Mouse (Mus musculus): ENCODE measurements around the gene Ldlrap1.

The Ldlrap1 gene

GRCm38 (mm10) chr4:134775234-134775944, 7.6 kb upstream of the Ldlrap1 start:
- DNase-seq (ENCODE audit: low spot score in 2 of 2), result no peak

- no peak for DNase-seq (ENCODE audit: low spot score in 2 of 2)
These were observed 6.3 kb upstream of the Ldlrap1 start for GRCm38 (mm10) chr4:134774126-134774525.

GRCm38 (mm10) chr4:134772805-134773674, 5.2 kb upstream of the Ldlrap1 start:
- no peak for DNase-seq (ENCODE audit: low spot score in 2 of 2)

- no peak for DNase-seq (ENCODE audit: low spot score in 2 of 2)
These were observed 2.1 kb upstream of the Ldlrap1 start for GRCm38 (mm10) chr4:134769891-134770290.

GRCm38 (mm10) chr4:134769081-134769811, 1.4 kb upstream of the Ldlrap1 start:
- no peak for DNase-seq (ENCODE audit: low spot score in 2 of 2)

GRCm38 (mm10) chr4:134768226-134768888, 533 bp upstream of the Ldlrap1 start:
- DNase-seq (ENCODE audit: low spot score in 2 of 2), result no peak

GRCm38 (mm10) chr4:134766904-134767425, 859 bp downstream of the Ldlrap1 start:
- DNase-seq (ENCODE audit: low spot score in 2 of 2), result no peak

- DNase-seq (ENCODE audit: low spot score in 2 of 2), result no peak
These were observed 1.5 kb downstream of the Ldlrap1 start for GRCm38 (mm10) chr4:134766277-134766676.

- DNase-seq (ENCODE audit: low spot score in 2 of 2), result no peak
These were observed 3.5 kb downstream of the Ldlrap1 start for GRCm38 (mm10) chr4:134764333-134764732.

- no peak for DNase-seq (ENCODE audit: low spot score in 2 of 2)
These were observed 5.5 kb downstream of the Ldlrap1 start for GRCm38 (mm10) chr4:134762360-134762759.

GRCm38 (mm10) chr4:134760793-134761201, 7.0 kb downstream of the Ldlrap1 start:
- no peak for DNase-seq (ENCODE audit: low spot score in 2 of 2)

GRCm38 (mm10) chr4:134760281-134760680, 7.5 kb downstream of the Ldlrap1 start:
- DNase-seq (ENCODE audit: low spot score in 2 of 2), result no peak

GRCm38 (mm10) chr4:134759564-134759963, 8.3 kb downstream of the Ldlrap1 start:
- DNase-seq (ENCODE audit: low spot score in 2 of 2), result no peak

GRCm38 (mm10) chr4:134758922-134759321, 8.9 kb downstream of the Ldlrap1 start:
- no peak for DNase-seq (ENCODE audit: low spot score in 2 of 2)

GRCm38 (mm10) chr4:134758367-134758766, 9.5 kb downstream of the Ldlrap1 start:
- DNase-seq (ENCODE audit: low spot score in 2 of 2), result no peak

- no peak for DNase-seq (ENCODE audit: low spot score in 2 of 2)
These were observed 10.9 kb downstream of the Ldlrap1 start for GRCm38 (mm10) chr4:134756953-134757352.

- no peak for DNase-seq (ENCODE audit: low spot score in 2 of 2)
These were observed 12.9 kb downstream of the Ldlrap1 start for GRCm38 (mm10) chr4:134754941-134755340.

GRCm38 (mm10) chr4:134754371-134754770, 13.5 kb downstream of the Ldlrap1 start:
- DNase-seq (ENCODE audit: low spot score in 2 of 2), result no peak

GRCm38 (mm10) chr4:134753516-134754261, 14.1 kb downstream of the Ldlrap1 start:
- no peak for DNase-seq (ENCODE audit: low spot score in 2 of 2)

GRCm38 (mm10) chr4:134752911-134753426, 14.9 kb downstream of the Ldlrap1 start:
- DNase-seq (ENCODE audit: low spot score in 2 of 2), result no peak
